Mouse (Mus musculus) neural tube, embryonic 15.5 days (tissue): ENCODE measurements at regions not wholly inside any gene's neighbourhood (a gene's known extent, or its start where the extent isn't known, plus 50 kb on each side); places are given as distances from the start of the nearest gene placed in this dataset.

ENCODE experiments used
- ATAC-seq: fragments of 200-750 bp; cut with Nextera tagmentation; 2 replicates; pipeline ENCODE4 v1.8.0; 2017; ENCODE audit warnings: mild to moderate bottlenecking, moderate TSS enrichment, moderate library complexity; ENCODE audit not compliant: low FRiP score
- H3K27ac ChIP-seq: fragments of 300-500 bp; sonication (generic); replicated peaks from 2 replicates; pipeline ENCODE4 v1.5.1; 2015; ENCODE audit warnings: mild to moderate bottlenecking, inconsistent platforms
- H3K27me3 ChIP-seq: fragments of 300-500 bp; sonication (generic); replicated peaks from 2 replicates; pipeline ENCODE4 v1.6.1; 2015; ENCODE audit warnings: inconsistent platforms
- H3K36me3 ChIP-seq: fragments of 300-500 bp; sonication (generic); 2 replicates; pipeline ENCODE4 v1.6.1; 2015; ENCODE audit warnings: inconsistent platforms
- H3K4me1 ChIP-seq: fragments of 300-500 bp; sonication (generic); 2 replicates; pipeline ENCODE4 v1.6.1; 2015; ENCODE audit warnings: inconsistent platforms
- H3K4me2 ChIP-seq: fragments of 300-500 bp; sonication (generic); 2 replicates; pipeline ENCODE4 v1.6.1; 2015; ENCODE audit warnings: inconsistent platforms, mild to moderate bottlenecking, moderate library complexity
- H3K4me3 ChIP-seq: fragments of 300-500 bp; sonication (generic); replicated peaks from 2 replicates; pipeline ENCODE4 v1.5.1; 2015; ENCODE audit warnings: mild to moderate bottlenecking, inconsistent platforms
- H3K9ac ChIP-seq: fragments of 300-500 bp; sonication (generic); replicated peaks from 2 replicates; pipeline ENCODE4 v1.6.1; 2015; ENCODE audit warnings: mild to moderate bottlenecking, inconsistent platforms
- H3K9me3 ChIP-seq: fragments of 300-500 bp; sonication (generic); replicated peaks from 2 replicates; pipeline ENCODE4 v1.6.1; 2016; ENCODE audit warnings: inconsistent platforms
- WGBS: fragments of 180-500 bp; shearing (Covaris S2); methylation state at CpG from one replicate; pipeline ENCODE4 v1.1.7; 2015; ENCODE audit warnings: mixed read lengths; 5-methylcytosine and 5-hydroxymethylcytosine counted together

DNA sequence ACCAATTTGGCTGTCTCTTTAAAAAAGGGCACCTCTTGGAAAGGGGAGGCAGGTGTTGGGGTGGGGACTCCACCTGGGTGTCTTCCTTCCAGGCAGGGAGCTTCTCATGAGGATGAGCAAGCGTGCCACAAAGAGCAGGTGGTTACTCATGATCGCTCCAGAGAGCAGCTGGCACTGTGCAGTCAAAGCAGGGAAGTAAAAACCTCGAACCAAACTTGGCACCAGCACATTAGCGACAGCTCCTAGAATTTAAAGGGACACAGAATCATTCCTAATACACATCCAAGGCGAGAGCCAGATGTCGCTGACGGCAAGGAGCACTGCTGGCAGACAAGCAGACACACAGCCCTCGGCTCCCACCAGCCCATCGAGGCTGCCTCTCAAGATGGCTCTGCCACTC, 70.4 kb downstream of the Irx5 start:
- no peak for ATAC-seq
- Histone ChIP-seq H3K27me3 (no peaks in the 10 kb centered on the region; the same call in 1 of the 2 replicates), H3K27ac (no peak overlapping the region), H3K9ac (no peak overlapping the region), H3K4me2 (no peak overlapping the region), H3K4me1 (no peaks in the 10 kb centered on the region), H3K9me3 (no peaks in the 10 kb centered on the region), H3K4me3 (no peak overlapping the region), H3K36me3 (no peaks in the 10 kb centered on the region)
- WGBS, result 64% methylated on average over 9 of the region's 9 CpGs

DNA sequence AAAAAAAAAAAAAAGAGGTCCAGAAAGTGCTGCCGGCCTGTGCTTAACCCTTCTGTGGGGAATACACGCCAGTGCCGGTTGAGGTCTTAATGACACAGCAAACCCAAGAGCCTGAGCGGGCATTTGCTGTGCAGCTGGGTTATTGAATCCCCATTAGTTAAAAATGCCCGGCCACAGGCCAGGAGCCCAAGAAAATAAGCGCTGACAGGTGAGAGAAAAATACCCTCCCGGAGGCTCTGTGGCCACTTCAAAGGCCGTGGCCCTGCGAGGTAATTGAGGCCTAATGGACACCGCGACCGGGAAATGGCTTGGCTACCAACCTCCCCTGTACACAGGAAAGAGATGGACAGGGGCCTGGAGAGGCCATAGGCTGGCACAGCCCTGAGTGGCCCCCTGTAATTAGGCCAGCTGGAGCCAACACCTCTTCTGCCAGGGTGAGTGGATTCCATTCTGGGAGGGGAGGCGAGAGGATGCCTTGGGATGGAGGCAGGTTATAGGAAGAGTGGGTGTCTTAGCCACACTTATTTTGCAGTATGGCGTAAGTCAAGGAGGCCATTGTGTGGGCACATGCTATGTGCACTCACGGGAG, 79.7 kb downstream of the Irx5 start:
- WGBS, result 54% methylated on average over 15 of the region's 15 CpGs
- Histone ChIP-seq H3K27ac (no peak overlapping the region), H3K9ac (no peak overlapping the region), H3K36me3 (no peaks in the 10 kb centered on the region), H3K4me2 (no peak overlapping the region), H3K27me3 (peaks cover 3% of the 10 kb centered on the region; the same call in 1 of the 2 replicates), H3K9me3 (no peaks in the 10 kb centered on the region), H3K4me3 (no peak overlapping the region), H3K4me1 (no peaks in the 10 kb centered on the region; the same call in 1 of the 2 replicates)
- no peak for ATAC-seq

DNA sequence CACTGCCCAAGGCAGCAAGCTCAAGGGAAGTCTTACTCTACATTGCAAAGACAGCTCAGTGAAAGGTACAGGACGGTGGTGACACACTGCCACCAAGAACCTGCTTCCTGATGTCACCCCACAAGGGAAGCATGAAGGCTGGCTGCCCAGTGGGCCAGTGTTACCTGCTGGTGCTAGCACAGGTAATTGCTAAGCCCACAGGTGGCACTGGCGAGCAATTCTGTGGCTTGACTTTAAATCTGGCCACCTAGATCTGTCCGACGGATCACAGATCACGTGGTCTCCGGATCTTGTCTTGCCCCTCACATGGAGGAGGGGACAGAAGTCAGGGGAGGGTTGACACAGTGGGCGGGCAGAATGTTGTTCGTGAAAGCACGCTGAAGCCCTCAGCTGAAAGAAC, 80.9 kb downstream of the Irx5 start:
- H3K4me1 ChIP-seq, result no peaks in the 10 kb centered on the region; the same call in 1 of the 2 replicates
- peaks cover 3% of the 10 kb centered on the region; the same call in 1 of the 2 replicates for H3K27me3 ChIP-seq
- no peak overlapping the region for H3K4me3 ChIP-seq
- H3K27ac ChIP-seq, result no peak overlapping the region
- no peaks in the 10 kb centered on the region for H3K36me3 ChIP-seq
- 58% methylated on average over 9 of the region's 9 CpGs for WGBS
- no peaks in the 10 kb centered on the region for H3K9me3 ChIP-seq
- H3K4me2 ChIP-seq, result no peak overlapping the region
- no peak for ATAC-seq
- H3K9ac ChIP-seq, result no peak overlapping the region

DNA sequence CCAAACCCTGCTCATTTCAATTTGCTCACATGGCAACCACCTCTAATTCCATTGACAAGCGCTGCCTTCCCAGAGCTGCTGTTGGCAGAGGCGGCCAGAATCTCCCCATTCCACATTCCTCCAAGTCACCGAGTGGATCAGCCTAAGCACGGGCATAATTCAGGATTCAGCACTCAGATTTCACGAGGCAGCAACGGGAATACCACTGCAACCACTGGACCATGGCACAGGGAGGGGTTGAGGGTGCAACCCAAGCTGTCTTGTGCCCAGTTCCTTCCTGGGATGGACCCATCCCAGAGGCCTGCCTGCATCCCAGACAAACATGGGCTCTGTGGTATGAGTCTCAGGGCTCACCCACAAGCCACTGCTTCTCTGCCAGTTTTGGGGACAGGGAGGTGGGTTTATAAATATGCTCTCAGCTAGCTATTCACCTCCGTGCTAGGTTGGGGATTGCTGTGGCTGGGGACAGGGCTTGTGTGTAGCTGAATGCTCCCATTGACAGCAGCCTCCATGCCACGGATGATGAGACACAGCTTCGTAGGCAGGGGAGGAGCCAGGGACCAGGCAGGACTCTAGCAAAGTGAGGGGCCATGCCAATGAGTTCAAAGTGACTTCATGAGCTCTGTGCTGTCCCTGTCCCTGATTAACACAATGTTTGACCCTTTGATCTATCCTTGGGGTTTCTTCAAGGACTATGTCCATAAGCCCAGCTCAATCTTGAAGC, 82.5 kb downstream of the Irx5 start:
- Histone ChIP-seq H3K4me1 (no peaks in the 10 kb centered on the region; the same call in 1 of the 2 replicates), H3K9ac (no peak overlapping the region), H3K4me2 (no peak overlapping the region), H3K27me3 (peaks cover 3% of the 10 kb centered on the region; the same call in 1 of the 2 replicates), H3K27ac (no peak overlapping the region), H3K36me3 (no peaks in the 10 kb centered on the region), H3K9me3 (no peaks in the 10 kb centered on the region), H3K4me3 (no peak overlapping the region)
- 60% methylated on average over 9 of the region's 9 CpGs for WGBS
- ATAC-seq, result no peak

DNA sequence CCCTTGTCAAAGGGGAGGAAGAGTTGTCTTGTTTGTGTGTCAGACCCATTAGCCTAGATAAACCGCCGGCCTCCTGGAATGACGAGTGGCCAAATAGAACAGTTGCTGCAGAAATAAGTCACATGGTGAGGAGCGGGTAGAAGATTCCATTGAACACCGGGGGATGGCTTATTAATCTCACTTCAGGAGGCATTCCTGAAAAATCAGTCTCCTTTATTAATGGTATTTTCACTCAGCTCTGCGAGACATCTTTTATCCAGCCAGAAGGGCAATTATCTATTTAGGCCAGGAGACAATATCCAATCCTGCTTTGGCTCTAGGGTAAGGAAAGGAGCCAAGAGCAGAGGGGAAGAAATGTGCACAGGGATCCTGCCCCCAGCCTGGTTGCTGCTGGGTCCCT, 84.7 kb downstream of the Irx5 start:
- no peak overlapping the region for H3K9ac ChIP-seq
- H3K9me3 ChIP-seq, result no peaks in the 10 kb centered on the region
- ATAC-seq, result no peak
- 43% methylated on average over 6 of the region's 6 CpGs for WGBS
- no peaks in the 10 kb centered on the region for H3K36me3 ChIP-seq
- H3K4me2 ChIP-seq, result no peak overlapping the region
- no peaks in the 10 kb centered on the region for H3K4me1 ChIP-seq
- H3K27ac ChIP-seq, result no peak overlapping the region
- H3K4me3 ChIP-seq, result no peak overlapping the region
- 0 out of 2 replicates have a peak, but pooled peaks cover 3% of the 10 kb centered on the region for H3K27me3 ChIP-seq

DNA sequence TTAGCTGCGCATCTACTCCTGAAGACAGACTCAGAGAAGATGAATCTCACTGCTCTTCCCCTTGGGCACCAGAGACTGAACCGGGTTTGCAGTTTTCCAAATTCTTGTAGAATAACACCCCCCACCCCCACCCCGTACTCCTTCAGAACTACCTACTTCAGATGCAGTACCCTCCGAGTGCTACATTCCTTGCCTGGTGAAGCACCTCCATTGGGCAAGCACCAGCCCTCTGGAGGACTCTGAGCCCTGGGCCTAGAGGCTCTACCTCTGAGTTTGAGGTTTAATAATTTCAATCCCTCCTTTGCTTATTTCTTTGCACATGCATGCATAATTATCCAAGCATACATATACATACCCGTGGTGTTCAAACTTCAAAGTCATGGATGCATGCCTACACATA, 101.9 kb downstream of the Irx5 start:
- Histone ChIP-seq H3K27me3 (peaks cover 51% of the 10 kb centered on the region), H3K9ac (no peak overlapping the region)

DNA sequence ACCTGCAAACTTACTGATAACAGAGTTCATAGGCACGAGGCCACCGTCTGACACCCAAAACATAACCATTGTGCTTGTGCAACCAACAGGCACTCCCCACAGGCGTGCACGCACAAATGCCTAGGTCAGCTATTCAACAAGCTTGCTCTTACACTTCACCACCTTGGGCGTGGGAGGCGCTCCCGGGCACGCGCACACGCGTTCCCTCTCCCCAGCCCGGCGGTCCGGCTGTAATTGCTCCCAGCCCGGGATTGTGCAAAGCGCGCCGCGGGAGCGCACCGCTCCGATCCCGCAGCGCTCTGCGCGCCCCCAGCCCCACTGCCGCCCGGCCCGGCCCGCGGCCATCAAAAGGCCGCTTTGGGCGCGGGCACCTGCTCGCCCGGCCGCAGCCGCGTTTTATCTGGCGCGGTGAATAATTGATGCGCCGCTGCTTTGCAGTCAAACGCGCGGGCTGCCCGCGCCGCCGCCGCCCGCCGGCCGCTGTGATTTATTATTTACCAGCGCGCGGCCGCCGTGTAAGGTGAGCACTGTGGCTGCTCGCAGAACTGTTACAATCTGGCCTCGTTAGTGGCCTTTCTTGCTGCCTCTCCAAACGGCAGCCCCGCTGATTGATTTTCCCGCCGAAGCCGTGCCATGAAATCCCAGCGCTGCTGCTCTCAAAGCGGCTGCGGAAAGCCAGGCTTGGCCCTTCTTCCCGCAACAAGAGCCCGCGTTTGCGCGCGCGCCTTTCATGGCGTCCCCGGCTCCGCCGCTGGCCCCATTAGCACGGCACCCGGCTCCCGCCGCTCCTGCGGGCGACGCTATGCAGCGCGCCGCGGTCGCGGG, 102.9 kb downstream of the Irx5 start:
- peak overlapping the region; percentile 55 for H3K9ac ChIP-seq
- H3K36me3 ChIP-seq, result no peaks in the 10 kb centered on the region
- H3K4me2 ChIP-seq, result peak overlapping the region; percentile 97
- H3K27ac ChIP-seq, result peak overlapping the region; percentile 74
- H3K4me3 ChIP-seq, result peak overlapping the region; percentile 53
- under 1% methylated on average over 93 of the region's 93 CpGs for WGBS
- H3K27me3 ChIP-seq, result peaks cover 55% of the 10 kb centered on the region
- peaks cover 13% of the 10 kb centered on the region for H3K4me1 ChIP-seq
- peak; percentile 91 for ATAC-seq
- 0 out of 2 replicates have a peak, but pooled peaks cover 5% of the 10 kb centered on the region for H3K9me3 ChIP-seq

More for the DNA sequence above, 101.9 kb downstream of the Irx5 start:
- 83% methylated on average over 5 of the region's 5 CpGs for WGBS
- 0 out of 2 replicates have a peak, but pooled peaks cover 3% of the 10 kb centered on the region for H3K9me3 ChIP-seq
- no peaks in the 10 kb centered on the region for H3K36me3 ChIP-seq
- peaks cover 13% of the 10 kb centered on the region for H3K4me1 ChIP-seq
- H3K4me2 ChIP-seq, result no peak overlapping the region
- H3K4me3 ChIP-seq, result no peak overlapping the region
- no peak for ATAC-seq
- H3K27ac ChIP-seq, result no peak overlapping the region

DNA sequence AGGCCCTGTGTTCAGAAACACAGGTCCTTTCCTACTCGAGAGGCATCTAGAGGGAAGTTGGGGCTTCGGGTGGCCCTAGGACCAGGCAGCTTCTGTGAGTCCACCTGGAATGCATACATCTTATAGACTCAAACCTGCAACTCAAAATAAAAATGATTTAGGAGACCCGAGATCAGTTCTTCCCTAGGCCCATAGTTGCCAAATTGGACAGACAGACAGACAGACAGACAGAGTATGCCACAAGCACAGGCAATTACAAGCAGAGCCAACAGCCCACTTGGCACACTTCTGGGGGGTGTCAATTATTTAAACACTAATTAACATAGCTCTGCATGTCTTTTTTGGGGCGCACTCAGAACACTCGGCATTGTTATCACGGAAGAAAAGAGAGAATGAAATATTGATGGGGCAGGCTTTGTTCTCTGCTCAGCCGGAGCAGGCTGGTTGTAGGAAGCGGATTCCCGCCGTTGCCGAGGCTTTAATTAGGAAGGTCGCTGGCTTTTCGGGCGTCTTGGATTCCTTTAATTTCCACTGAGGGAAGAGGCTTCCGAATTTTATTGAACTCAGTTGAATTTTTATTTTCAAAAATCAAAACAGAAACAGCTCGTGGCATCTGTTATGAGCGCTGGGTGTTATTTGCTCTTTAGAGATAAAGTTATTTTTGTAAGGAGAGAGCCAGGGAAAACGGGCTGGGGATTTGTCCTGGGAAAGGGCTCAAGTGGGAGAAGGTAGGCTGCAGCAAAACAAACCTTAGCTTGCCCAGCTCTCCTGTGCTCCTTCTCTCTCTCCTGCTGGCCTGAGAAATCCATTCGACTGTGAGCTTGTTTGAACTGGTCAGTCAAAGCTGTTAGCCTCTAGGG, 111.9 kb downstream of the Irx5 start:
- H3K4me1 ChIP-seq, result peaks cover 12% of the 10 kb centered on the region
- H3K4me2 ChIP-seq, result no peak overlapping the region
- 23% methylated on average over 19 of the region's 19 CpGs for WGBS
- H3K27me3 ChIP-seq, result peaks cover 28% of the 10 kb centered on the region
- no peak for ATAC-seq
- H3K36me3 ChIP-seq, result no peaks in the 10 kb centered on the region
- H3K4me3 ChIP-seq, result no peak overlapping the region
- no peak overlapping the region for H3K27ac ChIP-seq
- 0 out of 2 replicates have a peak, but pooled peaks cover 1% of the 10 kb centered on the region for H3K9me3 ChIP-seq
- H3K9ac ChIP-seq, result no peak overlapping the region

DNA sequence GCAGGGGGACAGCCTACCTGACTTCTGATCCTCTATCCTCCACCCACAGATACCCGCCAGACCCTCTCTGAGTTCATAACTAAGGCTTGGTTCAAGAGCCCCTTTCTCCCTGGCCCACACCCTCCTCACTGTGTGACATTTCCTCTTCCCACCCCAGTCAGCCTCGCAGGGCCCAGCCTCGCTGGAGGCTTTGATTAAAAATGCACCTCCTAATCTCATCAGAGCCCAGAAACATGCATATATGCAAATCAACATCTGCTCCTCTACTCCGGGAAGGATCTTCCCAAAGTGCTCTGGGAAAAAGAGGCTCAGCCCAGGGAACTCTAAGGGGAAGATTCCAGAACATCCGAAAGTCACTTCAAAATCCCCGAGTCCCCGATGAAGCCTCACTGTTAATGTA, 114.8 kb downstream of the Irx5 start:
- H3K9me3 ChIP-seq, result no peaks in the 10 kb centered on the region
- H3K9ac ChIP-seq, result no peak overlapping the region
- peaks cover 12% of the 10 kb centered on the region for H3K4me1 ChIP-seq
- 49% methylated on average over 7 of the region's 7 CpGs for WGBS
- peaks cover 23% of the 10 kb centered on the region for H3K27me3 ChIP-seq
- H3K27ac ChIP-seq, result no peak overlapping the region
- no peak overlapping the region for H3K4me2 ChIP-seq
- H3K4me3 ChIP-seq, result no peak overlapping the region
- H3K36me3 ChIP-seq, result no peaks in the 10 kb centered on the region
- no peak for ATAC-seq

DNA sequence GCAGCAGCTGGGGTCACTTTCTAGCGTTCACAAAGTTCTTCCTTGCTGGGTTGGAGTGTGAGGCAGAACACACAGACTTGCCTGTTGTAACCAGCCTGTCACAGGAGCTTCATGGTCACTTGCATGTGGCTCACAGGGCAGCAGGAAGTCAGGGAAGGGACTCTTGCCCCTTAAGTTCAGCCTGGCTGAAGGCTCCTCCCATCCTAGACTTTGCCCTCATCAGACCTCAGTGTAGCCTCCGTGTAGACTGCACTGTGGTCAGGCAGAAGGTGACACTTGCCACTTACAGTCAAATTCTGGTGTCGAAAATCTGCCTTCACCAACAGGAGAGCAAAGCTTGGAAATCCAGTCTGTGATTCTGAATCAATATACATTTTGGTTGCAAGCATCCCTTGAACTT, 115.4 kb downstream of the Irx5 start:
- peaks cover 12% of the 10 kb centered on the region for H3K4me1 ChIP-seq
- H3K27me3 ChIP-seq, result peaks cover 17% of the 10 kb centered on the region
- H3K36me3 ChIP-seq, result no peaks in the 10 kb centered on the region
- no peak overlapping the region for H3K9ac ChIP-seq
- 92% methylated on average over 3 of the region's 3 CpGs for WGBS
- no peak overlapping the region for H3K27ac ChIP-seq
- H3K4me2 ChIP-seq, result no peak overlapping the region
- H3K4me3 ChIP-seq, result no peak overlapping the region
- ATAC-seq, result no peak
- H3K9me3 ChIP-seq, result no peaks in the 10 kb centered on the region

DNA sequence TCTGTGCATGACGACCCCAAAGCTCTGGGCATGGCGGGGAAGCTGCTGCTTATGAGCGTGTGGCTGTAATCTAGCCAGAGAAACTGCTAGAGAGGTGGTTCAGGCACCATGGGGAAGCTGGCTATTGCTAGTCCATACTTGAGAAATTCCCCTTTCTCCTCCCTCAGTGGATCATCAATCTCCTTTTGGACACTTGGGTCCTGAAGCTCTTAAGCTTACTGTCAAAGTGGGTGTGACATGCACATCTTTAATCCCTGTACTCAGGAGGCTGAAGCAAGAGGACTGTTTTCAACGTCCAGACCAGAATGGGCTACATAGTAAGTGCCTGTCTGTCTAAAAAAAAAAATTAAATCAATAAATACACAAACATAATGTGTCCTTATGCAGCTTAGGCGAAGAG, 125.0 kb downstream of the Irx5 start:
- no peak for ATAC-seq

More for the DNA sequence above, 125.0 kb downstream of the Irx5 start:
- Histone ChIP-seq H3K4me1 (0 out of 2 replicates have a peak, but pooled peaks cover 4% of the 10 kb centered on the region), H3K4me2 (no peak overlapping the region), H3K27ac (no peak overlapping the region), H3K36me3 (no peaks in the 10 kb centered on the region), H3K9me3 (no peaks in the 10 kb centered on the region), H3K4me3 (no peak overlapping the region), H3K27me3 (peaks cover 9% of the 10 kb centered on the region; the same call in 1 of the 2 replicates), H3K9ac (no peak overlapping the region)
- WGBS, result 74% methylated on average over 5 of the region's 5 CpGs
